Mouse (Mus musculus) bone marrow, adult 2 months (tissue): Measurements from ENCODE around the gene Qrfp.

Experiments
- CTCF ChIP-seq: fragments of 200-500 bp; IDR thresholded peaks from 2 replicates; pipeline ENCODE4 v1.5.1; 2011; ENCODE audit warnings: low read length, control low read depth; ENCODE audit not compliant: control insufficient read depth, insufficient read depth
- POLR2A ChIP-seq: fragments of 200-500 bp; IDR thresholded peaks from 2 replicates; pipeline ENCODE4 v1.6.1; 2011; ENCODE audit warnings: low read depth, mild to moderate bottlenecking, control low read depth, low read length, borderline replicate concordance; ENCODE audit not compliant: control insufficient read depth

- no peak for TF ChIP-seq CTCF
- TF ChIP-seq POLR2A: no peak
Measured at GRCm38 (mm10) chr2:31796943-31797342, 13.4 kb downstream of the Qrfp start.
